Mouse (Mus musculus): ENCODE measurements at regions not wholly inside any gene's neighbourhood (a gene's known extent, or its start where the extent isn't known, plus 50 kb on each side); places are given as distances from the start of the nearest gene placed in this dataset.

DNA sequence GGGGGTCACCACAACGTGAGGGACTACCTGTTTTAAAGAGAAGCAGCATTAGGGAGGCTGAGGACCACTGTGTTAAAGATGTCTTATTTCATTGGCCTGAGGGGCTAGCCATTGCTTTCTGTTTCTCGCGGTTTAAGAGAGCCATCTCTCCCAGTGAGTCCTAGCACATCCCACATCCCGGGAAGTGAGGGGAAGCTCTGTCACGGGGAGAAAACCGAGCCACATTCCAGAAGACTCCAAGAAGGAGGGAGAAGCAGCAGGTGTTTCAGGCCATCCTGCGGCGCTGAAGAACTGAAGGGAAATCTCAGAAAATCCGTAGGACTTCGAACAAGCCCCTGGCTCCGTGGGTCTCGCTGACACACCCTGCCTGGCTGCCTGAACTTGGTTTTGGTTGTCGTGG, 177.3 kb downstream of the Tfap2c start:
- H3K36me3 ChIP-seq, result no peaks in the 10 kb centered on the region
- no peak overlapping the region for H3K27ac ChIP-seq
- peaks cover 55% of the 10 kb centered on the region for H3K27me3 ChIP-seq (replicated peaks)
- no peaks in the 10 kb centered on the region for H3K9me3 ChIP-seq
- H3K9ac ChIP-seq, result no peak overlapping the region
- H3K4me1 ChIP-seq (replicated peaks), result peaks cover 14% of the 10 kb centered on the region
- 8% methylated on average over 13 of the region's 13 CpGs for WGBS
- no peak for ATAC-seq
- H3K4me2 ChIP-seq (replicated peaks), result no peak overlapping the region
- no peak overlapping the region for H3K4me3 ChIP-seq (replicated peaks)

DNA sequence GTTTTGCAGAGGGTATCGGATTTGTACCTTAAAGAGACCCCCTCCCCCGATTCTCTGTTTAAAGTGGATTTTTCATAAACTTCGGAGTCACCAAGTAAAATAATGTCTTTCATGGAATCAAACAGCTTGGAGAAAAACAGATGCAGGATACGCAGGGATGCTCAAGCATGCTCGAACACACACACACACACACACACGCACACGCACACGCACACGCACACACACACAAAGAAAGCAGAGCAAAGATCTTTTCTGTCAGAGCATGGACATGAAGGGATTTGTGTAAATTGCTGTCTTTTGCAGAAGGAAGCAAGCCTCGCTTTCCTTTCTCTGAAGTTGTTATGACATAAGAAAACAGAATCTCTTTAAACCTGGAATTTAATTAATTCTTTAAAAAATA, 178.2 kb downstream of the Tfap2c start:
- Histone ChIP-seq H3K4me1 (replicated peaks) (peaks cover 14% of the 10 kb centered on the region), H3K4me3 (replicated peaks) (no peak overlapping the region), H3K27ac (no peak overlapping the region), H3K4me2 (replicated peaks) (no peak overlapping the region), H3K9me3 (no peaks in the 10 kb centered on the region), H3K9ac (no peak overlapping the region), H3K27me3 (replicated peaks) (peaks cover 64% of the 10 kb centered on the region), H3K36me3 (no peaks in the 10 kb centered on the region)
- no peak for ATAC-seq
- WGBS, result 35% methylated on average over 10 of the region's 10 CpGs

DNA sequence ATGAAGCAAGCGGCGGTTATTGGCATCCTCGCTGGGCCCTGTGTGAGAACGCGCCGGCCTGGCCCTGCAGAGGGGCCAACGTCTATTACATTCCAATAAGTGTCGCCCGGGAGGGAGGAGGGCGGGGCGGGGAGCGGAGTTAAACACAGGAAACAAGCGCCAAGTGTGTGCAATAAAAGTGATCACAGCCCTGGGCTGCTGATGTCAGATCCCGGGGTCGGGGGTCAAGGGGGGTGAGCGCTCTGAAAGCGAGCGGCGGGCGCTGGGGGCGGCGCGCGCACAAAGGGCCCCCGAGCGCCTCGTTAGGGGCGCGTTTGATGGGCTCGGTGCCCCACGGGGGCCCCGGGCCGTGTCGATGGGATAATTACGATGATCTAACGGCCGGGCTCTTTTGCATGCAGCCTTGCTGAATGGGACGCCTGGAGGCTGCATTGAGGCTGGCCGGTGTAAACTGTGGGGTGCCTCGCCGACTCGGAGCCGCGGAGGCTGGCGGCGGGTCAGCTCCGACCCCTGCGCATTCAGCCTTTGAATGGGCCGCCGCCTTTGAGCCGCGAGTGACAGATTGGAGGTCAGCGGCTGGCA, 178.9 kb downstream of the Tfap2c start:
- H3K4me1 ChIP-seq (replicated peaks), result peaks cover 14% of the 10 kb centered on the region
- H3K9ac ChIP-seq, result peak overlapping the region; percentile 40; the same call in 1 of the 2 replicates
- no peaks in the 10 kb centered on the region for H3K36me3 ChIP-seq
- H3K27ac ChIP-seq, result no peak overlapping the region
- H3K27me3 ChIP-seq (replicated peaks), result peaks cover 71% of the 10 kb centered on the region
- H3K4me3 ChIP-seq (replicated peaks), result peak overlapping the region; percentile 44
- WGBS, result under 1% methylated on average over 53 of the region's 53 CpGs
- H3K9me3 ChIP-seq, result no peaks in the 10 kb centered on the region
- peak overlapping the region; percentile 94 for H3K4me2 ChIP-seq (replicated peaks)
- peak; percentile 75 for ATAC-seq

- no peaks in the 10 kb centered on the region for H3K36me3 ChIP-seq
- peaks cover 14% of the 10 kb centered on the region for H3K4me1 ChIP-seq (replicated peaks)
- 68% methylated on average over 4 of the region's 4 CpGs for WGBS
- H3K4me2 ChIP-seq (replicated peaks), result no peak overlapping the region
- H3K27ac ChIP-seq, result no peak overlapping the region
- H3K9ac ChIP-seq, result no peak overlapping the region
- no peak overlapping the region for H3K4me3 ChIP-seq (replicated peaks)
- ATAC-seq, result no peak
- no peaks in the 10 kb centered on the region for H3K9me3 ChIP-seq
- peaks cover 79% of the 10 kb centered on the region for H3K27me3 ChIP-seq (replicated peaks)
Measured at GRCm38 (mm10) chr2:172729151-172729550, 179.8 kb downstream of the Tfap2c start.

DNA sequence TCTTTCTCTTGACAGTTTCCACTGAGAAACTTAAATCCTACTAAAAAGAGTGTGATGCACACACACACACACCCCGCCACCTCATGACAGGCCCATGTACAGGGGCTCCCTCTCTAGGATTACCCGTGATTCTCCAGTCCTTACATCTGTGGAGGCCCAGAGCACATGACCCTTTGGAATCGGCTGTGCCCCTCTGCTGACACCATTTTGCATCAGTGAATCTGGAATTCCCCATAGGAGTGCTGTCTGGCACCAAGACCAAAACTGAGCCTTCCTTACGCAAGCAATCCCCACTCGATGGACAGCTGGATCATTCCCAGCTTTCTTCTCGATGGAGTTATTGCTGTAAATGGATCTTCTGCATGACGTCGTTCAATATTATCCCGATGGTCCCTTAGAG, 180.3 kb downstream of the Tfap2c start:
- H3K4me1 ChIP-seq (replicated peaks), result peaks cover 14% of the 10 kb centered on the region
- WGBS, result 77% methylated on average over 9 of the region's 9 CpGs
- H3K9ac ChIP-seq, result no peak overlapping the region
- no peaks in the 10 kb centered on the region for H3K9me3 ChIP-seq
- no peak overlapping the region for H3K27ac ChIP-seq
- H3K4me3 ChIP-seq (replicated peaks), result no peak overlapping the region
- peaks cover 84% of the 10 kb centered on the region for H3K27me3 ChIP-seq (replicated peaks)
- H3K36me3 ChIP-seq, result no peaks in the 10 kb centered on the region
- ATAC-seq, result no peak
- H3K4me2 ChIP-seq (replicated peaks), result no peak overlapping the region

DNA sequence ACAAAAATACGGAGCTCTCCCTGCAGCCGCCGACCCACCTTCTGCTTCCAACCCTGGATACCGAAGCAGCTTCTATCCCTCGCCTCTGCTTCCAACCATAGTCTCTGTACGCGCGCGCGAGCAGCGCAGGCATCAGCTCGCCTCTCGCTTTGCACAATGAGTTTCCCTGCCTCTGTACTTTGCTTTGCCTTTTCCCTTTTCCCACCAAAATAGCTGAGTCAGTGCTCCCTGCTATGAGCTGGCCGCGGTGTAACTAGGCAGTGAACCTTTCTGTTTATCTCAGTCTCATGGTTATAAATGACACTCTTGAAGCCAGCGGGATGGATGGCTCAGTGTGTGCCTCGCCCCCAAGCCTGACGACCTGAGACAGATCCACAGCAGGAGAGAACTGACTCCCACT, 182.0 kb downstream of the Tfap2c start:
- Histone ChIP-seq H3K9me3 (no peaks in the 10 kb centered on the region), H3K4me3 (replicated peaks) (no peak overlapping the region), H3K4me2 (replicated peaks) (peak overlapping the region; percentile 10; the same call in 1 of the 2 replicates), H3K36me3 (no peaks in the 10 kb centered on the region), H3K4me1 (replicated peaks) (peaks cover 14% of the 10 kb centered on the region), H3K9ac (no peak overlapping the region), H3K27me3 (replicated peaks) (peaks cover 91% of the 10 kb centered on the region), H3K27ac (no peak overlapping the region)
- WGBS, result 2% methylated on average over 18 of the region's 18 CpGs
- peak; percentile 64 for ATAC-seq

- H3K9me3 ChIP-seq, result no peaks in the 10 kb centered on the region
- H3K4me1 ChIP-seq (replicated peaks), result peaks cover 9% of the 10 kb centered on the region
- no peak overlapping the region for H3K9ac ChIP-seq
- no peak overlapping the region for H3K27ac ChIP-seq
- no peak for ATAC-seq
- no peak overlapping the region for H3K4me2 ChIP-seq (replicated peaks)
- no peak overlapping the region for H3K4me3 ChIP-seq (replicated peaks)
- H3K36me3 ChIP-seq, result no peaks in the 10 kb centered on the region
- peaks cover 86% of the 10 kb centered on the region for H3K27me3 ChIP-seq (replicated peaks)
- 4% methylated on average over 19 of the region's 19 CpGs for WGBS
Measured at GRCm38 (mm10) chr2:172732453-172733210, 183.2 kb downstream of the Tfap2c start.

GRCm38 (mm10) chr2:172733403-172733995, 184.1 kb downstream of the Tfap2c start:
- Histone ChIP-seq H3K9me3 (no peaks in the 10 kb centered on the region), H3K9ac (no peak overlapping the region), H3K36me3 (no peaks in the 10 kb centered on the region), H3K27ac (no peak overlapping the region), H3K4me1 (replicated peaks) (peaks cover 3% of the 10 kb centered on the region; the same call in 1 of the 2 replicates), H3K27me3 (replicated peaks) (peaks cover 83% of the 10 kb centered on the region), H3K4me3 (replicated peaks) (no peak overlapping the region), H3K4me2 (replicated peaks) (no peak overlapping the region)
- ATAC-seq, result no peak
- 10% methylated on average over 9 of the region's 9 CpGs for WGBS

- Histone ChIP-seq H3K9me3 (no peaks in the 10 kb centered on the region), H3K9ac (no peak overlapping the region), H3K4me2 (replicated peaks) (no peak overlapping the region), H3K27me3 (replicated peaks) (peaks cover 82% of the 10 kb centered on the region), H3K36me3 (no peaks in the 10 kb centered on the region), H3K27ac (no peak overlapping the region), H3K4me3 (replicated peaks) (no peak overlapping the region), H3K4me1 (replicated peaks) (no peaks in the 10 kb centered on the region)
- no peak for ATAC-seq
- WGBS, result 18% methylated on average over 6 of the region's 6 CpGs
Measured at GRCm38 (mm10) chr2:172735621-172736020, 186.2 kb downstream of the Tfap2c start.

DNA sequence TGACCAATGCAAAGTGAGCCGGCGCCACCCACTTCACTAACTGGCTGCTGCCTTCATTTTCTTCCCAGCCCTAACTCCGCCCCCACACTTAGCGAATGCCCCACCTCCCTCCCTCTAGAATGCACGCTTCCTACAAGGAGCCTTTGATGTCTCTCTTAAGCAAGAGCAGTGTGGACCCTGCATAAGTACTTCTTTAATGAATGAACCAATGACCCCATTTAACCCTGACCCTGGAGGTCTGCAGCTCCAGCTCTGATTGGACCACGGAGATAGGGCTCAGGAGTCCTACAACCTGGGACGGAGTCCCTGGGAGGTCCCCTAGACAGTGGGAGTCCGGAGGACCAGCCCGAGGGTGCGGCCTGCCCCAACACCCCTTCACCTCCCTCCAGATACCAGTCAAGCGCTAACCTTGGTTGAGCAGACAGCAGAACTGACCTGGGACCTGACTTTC, 189.7 kb downstream of the Tfap2c start:
- H3K27me3 ChIP-seq (replicated peaks), result peaks cover 54% of the 10 kb centered on the region
- no peak for ATAC-seq
- H3K4me2 ChIP-seq (replicated peaks), result no peak overlapping the region

DNA sequence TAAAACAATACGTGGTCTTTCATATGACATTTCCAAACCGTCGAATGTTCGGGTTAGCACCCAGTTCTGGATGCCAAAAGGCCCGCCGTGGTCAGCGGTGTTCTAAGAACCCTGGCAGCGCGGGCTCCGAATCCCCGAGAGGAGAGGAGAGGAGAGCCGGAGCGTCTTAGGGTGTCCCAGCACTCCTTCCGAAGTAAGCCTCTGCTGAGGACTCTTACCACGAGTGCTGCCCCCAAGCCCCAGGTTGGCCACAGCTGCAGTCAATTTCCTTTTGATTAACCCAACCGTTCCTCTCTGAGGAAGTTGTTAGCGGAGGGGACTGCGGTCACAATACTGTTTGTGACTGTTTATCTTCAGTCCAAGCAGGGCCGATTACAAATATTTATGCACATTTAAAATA, 190.1 kb downstream of the Tfap2c start:
- Histone ChIP-seq H3K4me2 (replicated peaks) (no peak overlapping the region), H3K4me1 (replicated peaks) (no peaks in the 10 kb centered on the region), H3K9me3 (no peaks in the 10 kb centered on the region), H3K9ac (no peak overlapping the region), H3K27me3 (replicated peaks) (peaks cover 51% of the 10 kb centered on the region), H3K4me3 (replicated peaks) (no peak overlapping the region), H3K27ac (no peak overlapping the region), H3K36me3 (no peaks in the 10 kb centered on the region)
- no peak for ATAC-seq
- WGBS, result 8% methylated on average over 19 of the region's 19 CpGs

More for the DNA sequence above, 189.7 kb downstream of the Tfap2c start:
- H3K9ac ChIP-seq, result no peak overlapping the region
- no peaks in the 10 kb centered on the region for H3K36me3 ChIP-seq
- no peak overlapping the region for H3K4me3 ChIP-seq (replicated peaks)
- H3K27ac ChIP-seq, result no peak overlapping the region
- no peaks in the 10 kb centered on the region for H3K4me1 ChIP-seq (replicated peaks)
- H3K9me3 ChIP-seq, result no peaks in the 10 kb centered on the region
- 13% methylated on average over 11 of the region's 11 CpGs for WGBS

- no peak overlapping the region for H3K9ac ChIP-seq
- no peak for ATAC-seq
- WGBS, result 82% methylated on average over 11 of the region's 11 CpGs
- H3K27ac ChIP-seq, result no peak overlapping the region
- no peak overlapping the region for H3K4me2 ChIP-seq (replicated peaks)
- no peaks in the 10 kb centered on the region for H3K9me3 ChIP-seq
- H3K36me3 ChIP-seq, result no peaks in the 10 kb centered on the region
- peaks cover 9% of the 10 kb centered on the region for H3K27me3 ChIP-seq (replicated peaks)
- no peak overlapping the region for H3K4me3 ChIP-seq (replicated peaks)
- no peaks in the 10 kb centered on the region for H3K4me1 ChIP-seq (replicated peaks)
Measured at GRCm38 (mm10) chr2:172751364-172751763, 188.8 kb downstream of the Bmp7 start.
